ENCODE assay signal across 23 mouse cellular contexts in the genomic region with DNA sequence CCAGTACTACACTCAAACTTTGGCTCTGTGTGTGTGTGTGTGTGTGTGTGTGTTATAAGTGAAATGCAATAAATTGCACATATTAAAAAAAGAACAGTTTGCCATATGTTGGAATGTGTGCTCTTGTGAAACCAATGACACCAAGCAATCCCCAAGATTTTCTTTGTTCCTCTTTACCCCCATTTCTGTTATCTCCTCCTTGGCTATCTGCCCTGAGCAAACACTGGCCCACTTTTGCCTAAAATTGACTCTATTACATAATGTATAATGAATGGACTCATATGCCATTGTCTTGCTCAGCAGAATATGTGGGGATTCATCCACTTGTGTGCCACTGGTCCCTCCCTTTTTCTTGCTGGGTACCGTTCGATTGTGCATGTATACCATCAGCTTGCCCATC. TPM values are rescaled to one million over a fixed set of nuclear protein-coding genes. Genes with fewer than 3 reads are reported as not detected.
DNase-seq lines count a peak whose midpoint lies in the region; ATAC-seq lines count a peak whose summit lies in the region.
"Had no signal": no experiment of that assay in that cellular context is flagged by ENCODE, and none has a peak within 500 bp of the region (broad histone marks: within the 10 kb centered on the region; RNA-seq: fewer than 3 reads in every experiment).

No protein-coding gene starts in this region.

- no peak overlapping the region for H3K27ac ChIP-seq in midbrain, embryonic 11.5 days (ENCODE audit: low read depth, low read length)
- no peak overlapping the region for H3K27ac ChIP-seq in midbrain, embryonic 10.5 days (replicated peaks)
- H3K27ac ChIP-seq: embryonic facial prominence, embryonic 10.5 days; embryonic facial prominence, embryonic 13.5 days; hindbrain, embryonic 12.5 days; hindbrain, embryonic 15.5 days had no signal

- WGBS in midbrain, embryonic 11.5 days, result 92% methylated on average over 2 of the region's 2 CpGs
- 98% methylated on average over 2 of the region's 2 CpGs for WGBS in midbrain, embryonic 10.5 days

- no peak overlapping the region for H3K9ac ChIP-seq in midbrain, embryonic 11.5 days (ENCODE audit: low read length)
- H3K9ac ChIP-seq: embryonic facial prominence, embryonic 13.5 days; forebrain, postnatal 0 days; heart, embryonic 12.5 days; hindbrain, embryonic 12.5 days; hindbrain, embryonic 15.5 days had no signal

- peaks cover 7% of the 10 kb centered on the region; the same call in 1 of the 2 replicates for H3K36me3 ChIP-seq in midbrain, embryonic 11.5 days (ENCODE audit: control insufficient read depth, insufficient read depth, low read length)
- peaks cover 39% of the 10 kb centered on the region for H3K36me3 ChIP-seq in midbrain, embryonic 10.5 days

- no peaks in the 10 kb centered on the region for H3K9me3 ChIP-seq in midbrain, embryonic 11.5 days (ENCODE audit: control insufficient read depth, low read length)
- no peaks in the 10 kb centered on the region; the same call in 1 of the 2 replicates for H3K9me3 ChIP-seq in midbrain, embryonic 10.5 days (replicated peaks)
- H3K9me3 ChIP-seq: embryonic facial prominence, embryonic 13.5 days; heart, embryonic 12.5 days; hindbrain, embryonic 12.5 days; hindbrain, embryonic 15.5 days had no signal

- H3K4me3 ChIP-seq in midbrain, embryonic 11.5 days (ENCODE audit: low read depth, low read length), result no peak overlapping the region
- no peak overlapping the region for H3K4me3 ChIP-seq in midbrain, embryonic 10.5 days
- H3K4me3 ChIP-seq: embryonic facial prominence, embryonic 10.5 days; embryonic facial prominence, embryonic 13.5 days; heart, embryonic 12.5 days; hindbrain, embryonic 12.5 days; hindbrain, embryonic 15.5 days had no signal

- H3K4me2 ChIP-seq in midbrain, embryonic 11.5 days, result no peak overlapping the region
- H3K4me2 ChIP-seq: embryonic facial prominence, embryonic 13.5 days; hindbrain, embryonic 12.5 days; hindbrain, embryonic 15.5 days had no signal

- no peaks in the 10 kb centered on the region for H3K27me3 ChIP-seq in midbrain, embryonic 11.5 days (ENCODE audit: control insufficient read depth, insufficient read depth, low read length)
- no peaks in the 10 kb centered on the region for H3K27me3 ChIP-seq in midbrain, embryonic 10.5 days (ENCODE audit: low read depth, poor library complexity, severe bottlenecking)
- H3K27me3 ChIP-seq: embryonic facial prominence, embryonic 13.5 days; heart, embryonic 12.5 days; hindbrain, embryonic 12.5 days; hindbrain, embryonic 15.5 days had no signal

- ATAC-seq in midbrain, embryonic 11.5 days (ENCODE audit: low FRiP score), result no peak
- ATAC-seq in common myeloid progenitor, adult 5-6 weeks (replicated peaks; ENCODE audit: low read depth, poor library complexity, severe bottlenecking), result 0 out of 2 replicates have a peak, but pooled peaks have one; percentile 42
- ATAC-seq in megakaryocyte progenitor cell, adult 5-6 weeks (replicated peaks; ENCODE audit: poor library complexity), result peak; percentile 48
- ATAC-seq: forebrain, embryonic 14.5 days; forebrain, postnatal 0 days; intestine, postnatal 0 days had no signal

- DNase-seq in midbrain, embryonic 11.5 days (ENCODE audit: low spot score, missing footprints), result peak; percentile 23
- no peak for DNase-seq in midbrain, embryonic 10.5 days (ENCODE audit: low spot score)
- peak; percentile 43 for DNase-seq in MEL-GATA-1-ER (ENCODE audit: extremely low read depth, low read depth)
- no peak for DNase-seq in left cerebral cortex, adult 18-20 months (ENCODE audit: low spot score in 2 of 2)
- no peak for DNase-seq in cerebellum, postnatal 25 days
- DNase-seq in urinary bladder, postnatal 36 days (ENCODE audit: low spot score in 2 of 2), result no peak
- DNase-seq: adrenal gland, adult 8-10 months; adrenal gland, postnatal 25 days; cerebellum, adult 18-20 months; cerebellum, adult 9-10 months; cerebellum, postnatal 14 days; embryo, embryonic 11 days; forebrain, postnatal 0 days; gastrocnemius, postnatal 25 days had no signal

- no peaks in the 10 kb centered on the region for H3K4me1 ChIP-seq in midbrain, embryonic 11.5 days (ENCODE audit: control insufficient read depth, insufficient read depth, low read length)
- 0 out of 2 replicates have a peak, but pooled peaks cover 3% of the 10 kb centered on the region for H3K4me1 ChIP-seq in midbrain, embryonic 10.5 days
- H3K4me1 ChIP-seq: embryonic facial prominence, embryonic 10.5 days had no signal

RNA-seq across cellular contexts. Expression of gene Tnrc6c, which starts 52.2 kb away (rescaled TPM):
- 14.6 and 15.1 TPM in 2 replicates for polyA plus RNA-seq in midbrain, embryonic 11.5 days (2014; fragmentation: Nextera tagmentation; extraction: Ambion mirVana)
- polyA plus RNA-seq in midbrain, embryonic 10.5 days (2016; fragmentation: Nextera tagmentation; extraction: Ambion mirVana), result 9.4 and 12.4 TPM in 2 replicates
- 17.7 and 22.4 TPM in 2 replicates for total RNA-seq in common myeloid progenitor, adult 5-6 weeks (2017)
- total RNA-seq in megakaryocyte progenitor cell, adult 5-6 weeks (2015), result 18.8 and 22.1 TPM in 2 replicates
- 17.8 and 19.8 TPM in 2 replicates for total RNA-seq in megakaryocyte progenitor cell, adult 5-6 weeks (2017)
- total RNA-seq in left cerebral cortex, adult 18-20 months (2021), result 10 to 100 TPM; 53.3 to 54.9 TPM

Comparison
In these comparisons a context has a peak if more than half of its experiments do, and no peak if none do; other contexts are left out.
1. DNase-seq: peak in midbrain, embryonic 11.5 days (single experiment) and MEL-GATA-1-ER (single experiment); none in midbrain, embryonic 10.5 days (single experiment), left cerebral cortex, adult 18-20 months (0 of 2), cerebellum, postnatal 25 days (0 of 2) and urinary bladder, postnatal 36 days (0 of 2).